Mouse (Mus musculus) lung, postnatal 0 days (tissue): Measurements from ENCODE around the gene Vmn1r36. TPM values are rescaled to one million over a fixed set of nuclear protein-coding genes. Genes with fewer than 3 reads are reported as not detected.
"Not testable (repeated sequence)": the region's sequence is repeated elsewhere in the genome, so short reads cannot be mapped to it uniquely, and the experiment has no call there.

Experiments
- ATAC-seq: fragments of 200-750 bp; cut with Nextera tagmentation; 2 replicates; pipeline ENCODE4 v1.8.0; 2017; ENCODE audit warnings: moderate library complexity
- DNase-seq: peaks from one replicate; pipeline ENCODE4 v3.0.0-alpha.2; 2016; ENCODE audit warnings: low spot score
- H3K27ac ChIP-seq: fragments of 300-500 bp; sonication (generic); 2 replicates; pipeline ENCODE4 v1.5.1; 2014; ENCODE audit warnings: antibody characterized with exemption, mild to moderate bottlenecking, low read length, mixed read lengths
- H3K27me3 ChIP-seq: fragments of 300-500 bp; sonication (generic); replicated peaks from 2 replicates; pipeline ENCODE4 v1.6.1; 2014; ENCODE audit warnings: low read length, mixed read lengths; ENCODE audit not compliant: insufficient read depth
- H3K36me3 ChIP-seq: fragments of 300-500 bp; sonication (generic); 2 replicates; pipeline ENCODE4 v1.6.1; 2014; ENCODE audit warnings: low read length, mixed read lengths; ENCODE audit not compliant: insufficient read depth
- H3K4me1 ChIP-seq: fragments of 300-500 bp; sonication (generic); 2 replicates; pipeline ENCODE4 v1.6.1; 2014; ENCODE audit warnings: antibody characterized with exemption, low read depth, low read length, mixed read lengths; ENCODE audit not compliant: insufficient read depth
- H3K4me2 ChIP-seq: fragments of 300-500 bp; sonication (generic); replicated peaks from 2 replicates; pipeline ENCODE4 v1.6.1; 2014; ENCODE audit warnings: low read depth, mild to moderate bottlenecking, low read length, moderate library complexity, mixed read lengths
- H3K4me3 ChIP-seq: fragments of 300-500 bp; sonication (generic); 2 replicates; pipeline ENCODE4 v1.5.1; 2014; ENCODE audit warnings: low read depth, low read length
- H3K9ac ChIP-seq: fragments of 300-500 bp; sonication (generic); replicated peaks from 2 replicates; pipeline ENCODE4 v1.6.1; 2014; ENCODE audit warnings: low read depth, mild to moderate bottlenecking
- H3K9me3 ChIP-seq: fragments of 300-500 bp; sonication (generic); 2 replicates; pipeline ENCODE4 v1.6.1; 2016; ENCODE audit warnings: low read length, mixed read lengths
- CTCF ChIP-seq: IDR thresholded peaks from 2 replicates; pipeline ENCODE4 v1.5.1; 2016; ENCODE audit warnings: antibody characterized with exemption, mild to moderate bottlenecking
- EP300 ChIP-seq: IDR thresholded peaks from 2 replicates; pipeline ENCODE4 v1.6.1; 2016; ENCODE audit warnings: antibody characterized with exemption, mild to moderate bottlenecking, control low read depth
- WGBS: fragments of 180-500 bp; shearing (Covaris S2); extraction: QIAGEN DNeasy Blood & Tissue Kit; methylation state at CpG from one replicate; pipeline ENCODE4 v1.1.7; 2014; 5-methylcytosine and 5-hydroxymethylcytosine counted together
- polyA plus RNA-seq: library from polyadenylated mRNA; unstranded; fragments of >200 nt; fragmentation: Nextera tagmentation; extraction: Ambion mirVana; gene quantifications from 2 replicates; pipeline ENCODE4 v1.2.1, GENCODE M21; 2015

The Vmn1r36 gene
- polyA plus RNA-seq = not detected in 2 replicates

DNA sequence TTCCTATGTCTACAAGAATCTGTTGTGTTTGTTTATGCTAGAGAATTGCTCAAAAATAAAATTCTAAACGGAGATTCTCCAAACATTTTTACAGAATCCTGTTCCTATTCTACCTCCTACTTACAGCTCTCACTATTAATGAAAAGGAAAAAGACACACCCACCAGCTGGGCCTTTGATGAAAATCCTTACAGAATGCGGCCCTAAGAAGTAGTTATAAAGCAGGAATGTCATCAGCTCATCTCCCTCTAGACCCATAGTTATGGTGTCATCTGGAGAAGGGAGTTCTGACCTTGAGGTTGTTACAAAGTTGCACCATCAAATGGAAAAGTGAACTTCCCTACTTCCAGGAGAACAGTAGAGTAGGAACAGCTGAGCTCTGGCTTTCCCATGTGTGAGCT, at the start of gene Vmn1r36:
TSS of gene Vmn1r36 (minus strand) at position 101 of the 400 bp plus-strand sequence.
- not testable (repeated sequence) for H3K4me3 ChIP-seq, H3K4me2 ChIP-seq, H3K27ac ChIP-seq, H3K9ac ChIP-seq, DNase-seq, H3K36me3 ChIP-seq, H3K27me3 ChIP-seq, H3K4me1 ChIP-seq, ATAC-seq, H3K9me3 ChIP-seq
- WGBS = 69% methylated on average over 2 of the region's 2 CpGs

DNA sequence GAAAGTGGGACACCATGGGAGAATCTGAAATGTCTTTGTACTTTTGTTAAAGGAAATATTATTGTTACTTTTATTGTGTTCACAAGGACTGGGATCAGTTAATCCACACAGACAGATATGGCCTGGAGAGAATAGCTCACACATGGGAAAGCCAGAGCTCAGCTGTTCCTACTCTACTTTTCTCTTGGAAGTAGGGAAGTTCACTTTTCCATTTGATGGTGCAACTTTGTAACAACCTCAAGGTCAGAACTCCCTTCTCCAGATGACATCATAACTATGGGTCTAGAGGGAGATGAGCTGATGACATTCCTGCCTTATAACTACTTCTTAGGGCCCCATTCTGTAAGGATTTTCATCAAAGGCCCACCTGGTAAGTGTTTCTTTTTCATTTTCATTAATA, 10.1 kb upstream of the Vmn1r36 start, which contains the start of gene Vmn1r37:
TSS of gene Vmn1r37 (plus strand) at position 301 of the 400 bp plus-strand sequence.
- not testable (repeated sequence) for H3K9me3 ChIP-seq, H3K4me3 ChIP-seq, H3K27ac ChIP-seq, ATAC-seq, H3K27me3 ChIP-seq, H3K4me1 ChIP-seq, DNase-seq, H3K9ac ChIP-seq, H3K36me3 ChIP-seq, H3K4me2 ChIP-seq

DNA sequence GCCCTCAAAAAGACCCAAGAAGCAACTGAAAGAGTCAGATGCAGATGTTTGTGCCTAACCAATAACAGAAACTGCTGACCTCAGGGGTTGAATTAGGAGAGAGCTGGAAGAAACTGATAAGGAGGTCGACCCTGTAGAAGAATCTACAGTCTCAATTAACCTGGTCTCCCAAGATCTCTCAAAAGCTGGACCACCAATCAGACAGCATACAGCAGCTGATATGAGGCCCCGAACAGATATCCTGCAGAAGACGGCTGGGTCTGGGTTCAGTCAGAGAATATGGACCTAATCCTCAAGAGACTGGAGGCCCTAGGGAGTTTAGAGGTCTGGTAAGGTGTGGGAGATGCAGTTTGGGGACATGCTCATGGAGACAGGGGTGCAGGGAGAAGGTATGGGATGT, 5.1 kb downstream of the Vmn1r36 start:
- H3K36me3 ChIP-seq = no peaks in the 10 kb centered on the region
- 64% methylated on average over 3 of the region's 3 CpGs for WGBS
- ATAC-seq = no peak

DNA sequence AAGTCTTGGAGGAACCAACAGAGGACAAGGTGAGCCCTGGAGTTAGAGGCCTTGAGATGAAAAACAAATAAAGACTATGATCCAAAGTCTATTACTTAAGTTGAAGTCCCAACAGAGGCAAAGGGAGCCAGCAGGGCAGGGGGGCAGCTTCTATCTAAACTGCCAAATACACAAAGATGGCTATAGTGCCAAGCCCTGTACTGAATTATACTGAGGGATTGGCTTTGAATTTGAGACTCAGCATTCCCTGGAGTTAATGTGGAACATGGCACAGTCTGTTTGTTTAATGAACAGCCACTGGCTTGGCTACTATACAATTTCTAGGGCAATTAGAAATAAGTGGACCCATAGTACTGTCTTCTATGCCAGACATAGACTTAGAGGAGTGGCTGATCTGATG, 10.1 kb downstream of the Vmn1r36 start:
- H3K36me3 ChIP-seq = no peaks in the 10 kb centered on the region
- no peak for DNase-seq
- no peak for TF ChIP-seq CTCF
- no peak for TF ChIP-seq EP300
- H3K9me3 ChIP-seq = no peaks in the 10 kb centered on the region
- no peak overlapping the region for H3K4me3 ChIP-seq
- no peaks in the 10 kb centered on the region for H3K27me3 ChIP-seq
- H3K4me2 ChIP-seq = no peak overlapping the region
- H3K4me1 ChIP-seq = no peaks in the 10 kb centered on the region
- H3K27ac ChIP-seq = no peak overlapping the region
- no peak overlapping the region for H3K9ac ChIP-seq
- no peak for ATAC-seq

More for the DNA sequence above, 5.1 kb downstream of the Vmn1r36 start:
- H3K4me1 ChIP-seq = no peaks in the 10 kb centered on the region
- TF ChIP-seq EP300 (no peak), CTCF (no peak)
- no peak overlapping the region for H3K4me3 ChIP-seq
- no peak overlapping the region for H3K4me2 ChIP-seq
- no peaks in the 10 kb centered on the region for H3K9me3 ChIP-seq
- no peak overlapping the region for H3K9ac ChIP-seq
- no peak overlapping the region for H3K27ac ChIP-seq
- DNase-seq = no peak
- H3K27me3 ChIP-seq = no peaks in the 10 kb centered on the region

DNA sequence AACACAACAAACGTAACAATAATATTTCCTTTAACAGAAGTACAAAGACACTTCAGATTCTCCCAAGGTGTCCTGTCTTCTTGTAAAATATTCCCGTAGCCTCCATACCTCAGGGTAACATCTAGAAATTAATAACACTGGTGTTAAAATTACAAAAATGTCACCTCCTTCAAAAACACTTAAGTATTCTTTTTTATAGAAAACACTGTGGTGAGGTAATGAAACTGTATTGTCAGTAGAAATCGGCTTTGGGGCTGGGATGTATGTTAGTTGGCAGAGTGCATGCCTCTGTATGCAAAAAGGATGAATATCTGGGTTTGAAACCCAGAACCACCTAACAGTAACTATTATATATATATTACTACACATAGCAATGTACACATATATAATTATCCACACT, 33.2 kb downstream of the Vmn1r36 start, which contains the start of gene Vmn1r35:
TSS of gene Vmn1r35 (minus strand) at position 101 of the 400 bp plus-strand sequence.
- Histone ChIP-seq H3K4me1 (no peaks in the 10 kb centered on the region), H3K9ac (no peak within 1 kb of the TSS), H3K9me3 (no peaks in the 10 kb centered on the region), H3K27me3 (no peaks in the 10 kb centered on the region), H3K4me2 (no peak within 1 kb of the TSS), H3K27ac (no peak within 1 kb of the TSS), H3K36me3 (no peaks in the 10 kb centered on the region), H3K4me3 (no peak within 1 kb of the TSS)
- no peak for TF ChIP-seq CTCF
- TF ChIP-seq EP300 = no peak
- DNase-seq (no peak), ATAC-seq (no peak)
- WGBS = 62% methylated on average over 3 of the region's 3 CpGs

Other genes with a start within 250 kb of the Vmn1r36 start
- gene Mad2l1, start 183.8 kb downstream of the Vmn1r36 start, polyA plus RNA-seq = 12.6 and 15.0 TPM in 2 replicates
- not detected in 2 replicates for gene Vmn1r32, start 159.1 kb downstream of the Vmn1r36 start, polyA plus RNA-seq
- not detected in 2 replicates for gene Vmn1r33, start 100.9 kb downstream of the Vmn1r36 start, polyA plus RNA-seq
- gene Vmn1r34, start 75.3 kb downstream of the Vmn1r36 start, polyA plus RNA-seq = not detected in 2 replicates
- gene Vmn1r35, start 33.3 kb downstream of the Vmn1r36 start, polyA plus RNA-seq = not detected in 2 replicates
- gene Vmn1r37, start 10.2 kb upstream of the Vmn1r36 start, polyA plus RNA-seq = not detected in 2 replicates
- gene Vmn1r38, start 63.5 kb upstream of the Vmn1r36 start, polyA plus RNA-seq = not detected in 2 replicates
- gene Vmn1r39, start 91.4 kb upstream of the Vmn1r36 start, polyA plus RNA-seq = not detected in 2 replicates
- 77.1 and 82.5 TPM in 2 replicates for gene Gng12, start 177.2 kb upstream of the Vmn1r36 start, polyA plus RNA-seq